Mouse (Mus musculus) cerebellum, adult 18-20 months (tissue): ENCODE measurements around the gene Nox3.

ENCODE experiments used
- DNase-seq, 2 experiments: peaks; one replicate each; pipeline ENCODE4 v3.0.0; 2021

Nox3 gene

DNA sequence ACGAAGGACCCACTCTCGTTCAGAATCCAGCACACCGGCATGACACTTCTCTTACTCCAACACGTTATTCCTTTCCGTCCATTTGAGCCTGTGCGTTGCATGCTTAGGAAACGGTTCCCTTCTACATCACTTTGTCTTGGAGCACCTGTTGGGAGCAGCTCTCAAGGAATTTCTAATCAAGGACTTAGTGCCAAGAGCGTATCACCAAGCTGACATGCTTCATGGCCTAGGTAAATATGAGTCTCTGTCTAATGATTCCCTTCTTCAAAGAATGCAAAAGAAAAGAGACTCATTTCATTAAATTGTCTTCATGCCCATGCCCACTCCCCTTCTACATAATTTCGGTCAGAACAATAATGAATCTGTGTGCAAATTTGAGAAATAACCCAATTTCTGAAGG, at the start of gene Nox3:
Nox3 (minus strand) TSS at position 101 of the 400 bp plus-strand sequence.
- DNase-seq = no peak

DNA sequence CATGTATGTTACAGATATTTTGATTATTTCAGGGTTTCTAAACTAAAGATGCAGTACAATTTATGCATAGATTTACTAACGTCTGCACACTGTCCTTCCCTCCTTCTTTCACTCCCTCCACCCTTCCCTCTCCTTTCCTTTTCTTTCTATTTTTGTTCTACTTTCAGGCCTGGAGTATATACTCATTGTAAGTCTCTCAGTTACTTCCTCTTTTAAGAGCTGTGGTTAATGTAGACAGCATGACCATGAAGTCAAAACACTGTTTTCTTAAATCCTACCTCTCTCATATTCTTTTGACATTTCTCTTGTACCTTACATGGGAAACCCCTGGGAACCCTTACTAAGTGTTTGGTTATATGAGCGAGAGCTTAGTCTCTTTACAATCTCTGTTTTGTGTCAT, 48.3 kb upstream of the Nox3 start:
- no peak for DNase-seq

GRCm38 (mm10) chr17:3736936-3737335, 40.9 kb upstream of the Nox3 start:
- no peak for DNase-seq

GRCm38 (mm10) chr17:3734286-3734685, 38.2 kb upstream of the Nox3 start:
- DNase-seq = no peak

DNA sequence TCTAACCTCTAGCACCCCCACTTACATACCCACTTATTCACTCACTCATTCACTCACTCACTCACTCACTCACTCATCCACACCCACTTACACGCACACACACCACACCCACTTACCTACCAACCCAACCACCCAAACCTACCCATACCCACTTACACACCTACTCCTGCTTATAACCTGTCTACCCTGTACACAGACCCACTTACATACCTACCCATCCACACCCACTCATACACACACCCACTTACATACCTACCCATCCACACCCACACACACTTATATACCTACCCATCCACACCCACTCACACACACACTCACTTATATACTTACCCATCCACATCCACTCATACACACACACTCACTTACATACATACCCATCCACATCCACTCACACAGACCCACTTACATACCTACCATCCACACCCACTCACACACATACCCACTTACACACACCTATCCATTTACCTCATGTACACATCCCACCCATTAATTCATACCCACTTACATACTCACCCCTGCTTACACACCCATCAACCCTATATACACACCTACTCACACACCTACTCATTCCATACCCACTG, 9.4 kb upstream of the Nox3 start:
- DNase-seq = no peak

GRCm38 (mm10) chr17:3702320-3702719, 6.3 kb upstream of the Nox3 start:
- DNase-seq = no peak

DNA sequence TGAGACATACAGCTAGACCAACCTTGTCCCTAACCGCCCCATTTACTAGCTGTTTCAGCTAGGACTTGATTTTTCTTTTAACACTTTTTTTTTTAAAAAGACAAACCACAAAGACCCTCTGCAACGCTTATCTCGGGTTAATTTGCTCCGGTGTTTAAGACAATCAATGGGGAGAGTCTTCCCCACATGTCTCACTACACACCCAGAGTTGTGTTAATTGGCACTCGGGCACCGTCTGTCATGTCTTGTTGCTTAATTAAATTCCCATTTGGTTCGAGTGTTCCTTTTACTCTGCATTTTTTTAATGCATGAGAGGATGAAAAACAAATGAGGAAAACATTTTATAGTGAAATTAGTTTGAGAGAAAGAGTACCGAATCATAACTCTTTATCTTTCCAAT, 3.2 kb downstream of the Nox3 start:
- DNase-seq = no peak

DNA sequence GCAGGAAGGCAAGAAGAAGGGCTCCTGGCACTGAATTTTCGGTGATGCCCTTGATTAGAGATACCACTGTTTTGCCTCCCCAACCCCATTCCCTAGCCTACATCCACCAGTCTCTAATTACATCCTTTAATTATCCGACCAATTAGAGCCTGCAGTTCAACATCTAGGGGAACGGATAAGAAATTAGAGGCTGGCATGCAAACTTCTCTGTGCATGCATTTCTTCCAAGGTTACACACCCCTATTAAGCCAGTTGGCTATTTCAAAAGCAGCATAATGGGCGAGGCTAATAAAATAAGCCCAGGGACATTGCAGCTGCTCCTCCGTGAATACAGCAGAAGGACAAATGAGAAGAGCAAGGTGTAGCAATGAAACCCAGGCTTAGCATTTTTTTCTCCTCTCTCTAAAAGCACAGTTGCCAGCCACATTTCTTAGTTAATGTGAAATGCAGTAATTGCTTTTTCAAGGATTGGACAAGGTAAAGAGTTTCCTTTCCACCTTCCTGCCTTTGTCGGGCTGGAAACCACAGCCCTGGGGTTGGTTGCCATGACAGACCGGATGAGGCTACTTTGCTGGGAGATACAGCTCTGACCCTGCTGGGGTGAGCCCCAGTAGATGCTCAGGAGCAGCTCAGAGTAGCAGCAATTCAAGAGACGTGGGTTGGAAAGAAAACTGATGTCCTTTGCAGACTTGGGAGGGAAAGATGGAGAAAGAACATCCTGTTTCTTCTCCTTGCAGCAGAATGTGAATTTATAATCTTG, 5.4 kb downstream of the Nox3 start:
- DNase-seq = no peak

GRCm38 (mm10) chr17:3683662-3684061, 12.4 kb downstream of the Nox3 start:
- no peak for DNase-seq

- DNase-seq = no peak
These were observed 26.8 kb downstream of the Nox3 start for GRCm38 (mm10) chr17:3669226-3669625.

DNA sequence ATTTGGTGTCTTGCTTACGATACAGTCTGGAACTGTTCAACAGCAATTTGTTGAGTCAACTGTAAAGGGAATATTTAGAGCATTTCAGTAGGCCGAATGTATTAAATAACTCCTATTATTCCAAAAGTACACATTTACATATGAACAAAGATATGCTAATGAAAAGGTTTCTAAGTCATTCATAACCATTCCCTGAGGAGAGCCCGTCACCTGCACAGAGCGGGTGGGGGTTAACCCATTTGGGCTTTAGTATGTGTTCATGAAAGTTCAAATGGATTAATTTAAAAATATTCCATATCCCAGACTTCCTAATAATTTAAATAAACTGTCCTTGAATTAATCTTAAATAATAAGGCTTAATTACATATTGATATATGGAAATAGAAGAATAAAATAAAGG, 28.8 kb downstream of the Nox3 start:
- DNase-seq = no peak

DNA sequence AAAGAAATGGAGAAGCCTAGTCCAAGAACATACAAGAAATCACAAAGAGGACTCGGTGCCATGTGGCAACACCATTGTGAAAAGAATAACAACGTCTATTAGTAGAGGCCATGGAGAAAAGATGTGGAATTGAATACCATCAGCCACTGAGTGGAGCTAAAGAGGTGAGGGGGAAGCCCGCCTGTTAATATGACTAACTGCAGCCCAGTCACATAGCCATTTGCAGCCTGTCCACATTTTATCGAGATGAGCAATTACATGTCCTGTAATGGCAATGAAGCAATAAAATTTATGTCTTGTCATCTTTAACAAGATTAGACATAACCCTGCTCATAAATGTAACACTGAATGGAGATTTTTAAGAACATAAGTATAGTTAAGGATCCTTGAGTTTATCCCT, 30.7 kb downstream of the Nox3 start:
- DNase-seq = no peak

DNA sequence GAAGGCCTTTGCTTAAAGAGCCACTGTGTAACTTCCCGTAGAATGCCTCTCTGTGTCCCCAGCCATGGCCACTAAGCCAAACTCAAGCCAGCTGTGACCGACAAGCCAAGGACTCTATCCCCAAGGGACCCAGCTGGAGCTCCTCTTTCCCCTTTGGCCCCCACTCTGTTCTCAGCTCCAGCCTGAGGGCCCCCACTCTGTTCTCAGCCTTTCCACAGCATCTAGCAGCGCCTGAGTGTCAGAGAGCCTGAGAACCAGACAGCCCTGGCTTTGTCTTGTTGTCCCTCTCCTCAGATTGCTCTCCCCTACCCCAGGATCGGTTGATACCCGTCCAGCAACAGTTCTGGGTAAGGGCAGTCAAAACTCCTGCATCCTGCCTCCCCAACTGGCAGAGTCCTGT, 36.6 kb downstream of the Nox3 start:
- DNase-seq = no peak

GRCm38 (mm10) chr17:3650377-3650776, 45.7 kb downstream of the Nox3 start:
- DNase-seq = no peak

- no peak for DNase-seq
These were observed 52.5 kb downstream of the Nox3 start for GRCm38 (mm10) chr17:3643582-3643981.

DNA sequence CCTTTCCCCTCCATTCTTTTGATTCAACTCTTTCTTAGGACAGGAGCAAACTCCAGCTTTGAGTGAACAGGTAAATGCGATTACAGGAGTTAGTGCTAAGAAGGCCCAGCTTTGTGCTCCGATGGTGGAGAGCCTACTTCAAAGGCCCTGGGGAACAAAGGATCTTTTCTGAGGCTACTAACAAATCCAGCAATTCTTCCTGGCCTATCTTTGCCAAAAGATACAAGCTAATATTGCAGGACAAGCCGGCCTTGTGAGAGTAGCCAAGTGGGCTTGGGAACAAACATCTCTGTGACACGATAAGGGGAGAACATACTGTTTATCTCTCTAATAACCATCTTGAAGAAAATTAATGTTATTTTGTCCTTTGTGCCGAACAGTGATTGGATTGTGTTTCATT, 54.6 kb downstream of the Nox3 start:
- no peak for DNase-seq

DNA sequence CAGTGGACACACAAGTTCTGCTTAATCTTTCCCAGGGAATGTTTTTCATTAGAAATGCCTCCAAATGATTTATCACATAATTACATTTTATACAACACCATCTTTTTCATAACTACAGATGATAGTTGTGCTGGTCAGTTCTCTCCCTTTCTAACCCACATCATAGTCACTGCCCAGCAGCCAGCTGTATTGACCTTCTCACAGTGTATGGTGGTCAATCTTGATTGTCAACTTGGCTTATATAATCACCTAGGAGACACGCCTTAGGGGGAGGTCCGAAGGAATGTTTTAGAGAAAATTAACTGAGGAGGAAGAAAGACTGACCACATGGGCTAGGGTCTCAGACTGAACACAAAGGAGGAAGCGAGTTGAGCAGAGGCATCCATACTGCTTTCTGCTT, 57.3 kb downstream of the Nox3 start:
- DNase-seq = no peak

GRCm38 (mm10) chr17:3632501-3632900, 63.6 kb downstream of the Nox3 start:
- DNase-seq = no peak

DNA sequence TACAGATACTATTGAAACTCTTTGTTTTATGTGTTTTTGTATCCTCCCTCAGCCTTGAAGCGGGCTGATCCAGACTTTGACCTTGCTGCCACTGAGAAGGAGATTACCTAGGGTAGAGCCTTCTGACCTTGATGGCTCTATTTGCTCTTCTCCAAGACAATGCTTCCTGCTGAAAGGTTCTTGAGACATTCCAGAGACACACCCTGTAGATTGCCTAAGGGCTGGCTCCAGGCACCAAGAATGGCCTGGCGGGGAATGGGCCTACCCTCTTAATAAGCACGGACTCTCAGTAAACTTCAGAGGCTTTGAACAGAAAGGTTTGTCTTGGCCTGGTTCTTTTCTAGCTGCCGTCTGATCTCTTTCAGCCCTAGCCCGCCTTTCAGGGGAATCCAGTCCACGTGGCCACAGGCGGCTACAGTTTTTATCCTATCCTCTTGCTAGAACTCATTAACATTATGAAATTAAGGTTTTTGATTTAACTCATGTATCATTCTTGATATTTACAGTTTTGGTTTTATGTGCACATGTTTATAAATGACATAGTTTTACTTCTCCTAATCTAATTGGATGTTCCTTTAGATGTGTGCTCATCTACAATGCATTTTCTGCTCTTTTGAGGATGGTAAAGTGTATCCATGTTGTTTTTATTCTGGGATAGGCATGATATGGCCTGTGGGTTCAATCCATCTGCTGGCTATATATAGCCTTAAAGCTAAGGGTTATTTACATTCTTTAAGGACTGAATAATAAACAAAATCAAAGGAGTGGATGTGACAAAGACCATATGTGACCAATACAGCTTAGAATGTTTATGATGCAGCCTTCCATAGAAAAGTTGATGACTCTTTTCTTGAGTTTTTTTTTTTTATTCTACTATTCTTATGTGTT, 79.5 kb downstream of the Nox3 start:
- no peak for DNase-seq

- no peak for DNase-seq
These were observed 80.5 kb downstream of the Nox3 start for GRCm38 (mm10) chr17:3615553-3615952.

- DNase-seq = no peak
These were observed 84.3 kb downstream of the Nox3 start for GRCm38 (mm10) chr17:3611781-3612075.

DNA sequence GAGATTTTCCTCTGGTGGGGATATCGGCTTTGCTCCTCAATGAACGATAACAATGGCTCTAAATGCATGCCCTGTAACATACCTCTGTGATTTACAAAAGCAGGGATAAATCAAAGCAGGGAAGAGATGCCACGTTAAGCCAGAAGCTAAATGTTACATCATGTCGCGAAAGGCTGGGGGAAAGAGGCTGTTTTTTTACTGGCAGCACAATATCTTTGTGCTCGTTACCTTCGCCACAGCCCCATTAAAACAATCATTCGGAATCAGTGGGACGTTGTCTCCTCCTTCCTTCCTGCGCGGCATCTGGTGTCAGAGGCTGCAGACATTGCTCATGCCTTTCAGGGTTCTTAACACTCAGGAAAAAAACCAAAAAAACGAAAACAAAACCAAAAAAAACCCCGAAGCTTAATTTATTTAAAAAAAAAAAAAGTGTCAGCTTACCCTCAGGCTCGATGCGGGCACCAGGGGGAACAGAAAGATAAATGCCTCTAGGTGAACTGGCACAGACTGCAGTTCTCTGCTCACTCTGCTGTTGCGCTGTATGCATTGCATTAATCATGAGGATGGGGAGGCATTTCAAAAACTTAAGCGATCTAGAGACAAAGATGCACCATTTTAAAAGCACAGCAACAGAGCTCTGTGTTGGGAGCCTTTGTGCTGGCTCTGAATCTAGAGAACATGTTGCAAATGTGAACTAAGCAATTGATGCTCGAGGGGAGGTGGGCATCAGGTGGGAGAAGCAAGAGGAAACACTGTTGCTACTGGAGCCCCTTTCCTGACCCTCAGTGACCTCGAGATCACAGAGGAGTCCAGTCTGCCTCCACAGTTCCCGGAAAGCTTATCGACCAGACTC, 84.9 kb downstream of the Nox3 start:
- peak; percentile 17 for DNase-seq

DNA sequence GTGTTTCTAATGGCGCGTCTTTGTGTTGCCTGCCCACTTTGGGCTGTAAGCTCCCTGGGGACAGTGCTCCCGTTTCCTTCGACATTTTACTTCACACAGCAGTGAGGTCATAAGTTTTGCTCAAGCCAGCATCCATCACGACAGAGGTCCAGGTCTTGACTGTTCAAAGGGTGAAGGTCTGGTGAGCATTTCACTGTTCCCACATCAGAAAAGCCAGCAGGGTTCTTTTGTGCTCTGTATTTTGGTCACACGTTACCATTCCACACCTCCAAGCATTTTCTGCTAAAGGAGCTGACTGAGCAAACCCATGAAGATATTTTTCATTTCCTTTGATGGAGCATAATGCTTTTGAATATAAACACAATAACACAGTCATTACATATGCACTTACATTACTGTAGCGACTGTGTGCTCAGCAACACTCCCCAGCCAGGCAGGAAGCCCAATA, 85.7 kb downstream of the Nox3 start:
- DNase-seq = no peak
